Mouse (Mus musculus) brain, embryonic 14.5 days (tissue): ENCODE measurements around the gene Olfr223.

Experiments used
- CTCF ChIP-seq: fragments of 200-500 bp; IDR thresholded peaks from 2 replicates; pipeline ENCODE4 v1.5.1; 2012; ENCODE audit warnings: inconsistent platforms, mild to moderate bottlenecking, moderate library complexity, borderline replicate concordance; ENCODE audit not compliant: insufficient read depth, insufficient read length; ENCODE audit errors: extremely low read depth
- POLR2A ChIP-seq: fragments of 200-500 bp; IDR thresholded peaks from 2 replicates; pipeline ENCODE4 v1.6.1; 2012; ENCODE audit warnings: mild to moderate bottlenecking, inconsistent platforms, borderline replicate concordance; ENCODE audit not compliant: poor library complexity, insufficient read depth, insufficient read length, severe bottlenecking; ENCODE audit errors: extremely low read depth

- TF ChIP-seq POLR2A, result no peak
- TF ChIP-seq CTCF, result no peak
Measured at GRCm38 (mm10) chr11:59575726-59576125, 17.4 kb downstream of the Olfr223 start.
